Comparison of ENCODE assay signal across 8 mouse cellular contexts in genomic region chr15:80704267-80704666, GRCm38 (mm10). TPM values are rescaled to one million over a fixed set of nuclear protein-coding genes. Genes with fewer than 3 reads are reported as not detected.
A peak's percentile ranks its signal among the peaks of the same experiment; 100 is the strongest.
DNase-seq lines count a peak whose midpoint lies in the region.

No protein-coding gene starts in this region.

- peaks cover 17% of the 10 kb centered on the region for H3K4me1 ChIP-seq in embryonic facial prominence, embryonic 10.5 days

- no peaks in the 10 kb centered on the region for H3K9me3 ChIP-seq in embryonic facial prominence, embryonic 10.5 days

- 3% methylated on average over 7 of the region's 7 CpGs for WGBS in embryonic facial prominence, embryonic 10.5 days

- DNase-seq in 3T3-L1 (ENCODE audit: low read depth, low spot score) (peak; percentile 84), liver (peak; percentile 81)
- DNase-seq in adrenal gland, adult 8-10 months = peak; percentile 66
- DNase-seq in embryonic facial prominence, embryonic 10.5 days (ENCODE audit: low spot score) = peak; percentile 85
- peak; percentile 76 to 83 for DNase-seq in heart, adult 18-20 months
- DNase-seq in kidney, adult 18-20 months = peak; percentile 89
- peak; percentile 43 to 70 for DNase-seq in monocyte, adult 2 months (ENCODE audit: low read depth in 1 of 2, low spot score in 2 of 2)
- peak; percentile 72 to 85 for DNase-seq in spleen, postnatal 4 days (ENCODE audit: low spot score in 2 of 2)

- no peak overlapping the region for H3K4me3 ChIP-seq in embryonic facial prominence, embryonic 10.5 days

- no peak overlapping the region for H3K27ac ChIP-seq in embryonic facial prominence, embryonic 10.5 days (replicated peaks)

- H3K36me3 ChIP-seq in embryonic facial prominence, embryonic 10.5 days (replicated peaks) = no peaks in the 10 kb centered on the region

- H3K27me3 ChIP-seq in embryonic facial prominence, embryonic 10.5 days (replicated peaks; ENCODE audit: low read depth, poor library complexity, severe bottlenecking) = no peaks in the 10 kb centered on the region

RNA-seq across cellular contexts. Expression of gene Tnrc6b, which starts 6.8 kb away (rescaled TPM):
- total RNA-seq in adrenal gland, adult 8-10 months (2022) = 10 to 100 TPM; 61.4 to 85.1 (median 69.2) TPM
- 44.2 and 46.9 TPM in 2 replicates for polyA plus RNA-seq in embryonic facial prominence, embryonic 10.5 days (2016; fragmentation: Nextera tagmentation; extraction: Ambion mirVana)
- 10 to 100 TPM; 42.3 to 48.8 TPM for total RNA-seq in heart, adult 18-20 months (2021)

RNA-seq across cellular contexts. Expression of gene Fam83f, which starts 32.6 kb away (rescaled TPM):
- under 1 TPM in 3 of 4 experiments, not detected in 1; 0.35 to 0.59 (median 0.38) TPM for total RNA-seq in adrenal gland, adult 8-10 months (2022)
- 3.6 and 4.8 TPM in 2 replicates for polyA plus RNA-seq in embryonic facial prominence, embryonic 10.5 days (2016; fragmentation: Nextera tagmentation; extraction: Ambion mirVana)
- total RNA-seq in heart, adult 18-20 months (2021) = under 1 TPM in 1 of 2 experiments, not detected in 1; 0.18 TPM
